Mouse (Mus musculus) adrenal gland, adult 18-20 months (tissue): ENCODE results near the gene 2610528J11Rik. TPM values are rescaled to one million over a fixed set of nuclear protein-coding genes. Genes with fewer than 3 reads are reported as not detected.

Experiments used
- total RNA-seq, 2 experiments: library from RNA; stranded (reverse); gene quantifications; 1 replicate in 1 of 2; 2 replicates in 1 of 2; pipeline ENCODE4 v1.2.3; 2021

2610528J11Rik gene
- total RNA-seq, 2 experiments from 2014 or later, result not detected

Other genes starting within 250 kb of the 2610528J11Rik start
- 10 to 100 TPM; 42.5 to 43.1 TPM for gene Ptprf, start 235.6 kb upstream of the 2610528J11Rik start, total RNA-seq
- 10 to 100 TPM; 13.9 to 19.2 TPM for gene Szt2, start 117.7 kb upstream of the 2610528J11Rik start, total RNA-seq
- 10 to 100 TPM; 62.3 to 68.5 TPM for gene Med8, start 117.7 kb upstream of the 2610528J11Rik start, total RNA-seq
- 10 to 100 TPM; 61.2 to 86.0 TPM for gene Elovl1, start 98.9 kb upstream of the 2610528J11Rik start, total RNA-seq
- gene Cdc20, start 89.6 kb upstream of the 2610528J11Rik start, total RNA-seq, result 1 to 10 TPM; 1.6 to 2.9 TPM
- gene Mpl, start 69.5 kb upstream of the 2610528J11Rik start, total RNA-seq, result under 1 TPM in 1 of 2 experiments, not detected in 1; 0.22 TPM
- 10 to 100 TPM; 36.1 to 41.7 TPM for gene Tie1, start 36.9 kb upstream of the 2610528J11Rik start, total RNA-seq
- not detected for gene Tmem125, start 17.0 kb downstream of the 2610528J11Rik start, total RNA-seq
- not detected for gene Cfap57, start 93.8 kb downstream of the 2610528J11Rik start, total RNA-seq
- gene Ebna1bp2, start 93.8 kb downstream of the 2610528J11Rik start, total RNA-seq, result 10 to 100 TPM; 75.6 to 76.0 TPM
- not detected for gene Olfr62, start 132.0 kb downstream of the 2610528J11Rik start, total RNA-seq
- not detected for gene Olfr1342, start 165.8 kb downstream of the 2610528J11Rik start, total RNA-seq
- gene Olfr1341, start 176.5 kb downstream of the 2610528J11Rik start, total RNA-seq, result not detected
- gene Olfr1340, start 193.1 kb downstream of the 2610528J11Rik start, total RNA-seq, result not detected
- not detected for gene Olfr1339, start 205.2 kb downstream of the 2610528J11Rik start, total RNA-seq
- gene Olfr1338, start 231.7 kb downstream of the 2610528J11Rik start, total RNA-seq, result not detected